Mouse (Mus musculus): ENCODE measurements at regions not wholly inside any gene's neighbourhood (a gene's known extent, or its start where the extent isn't known, plus 50 kb on each side); places are given as distances from the start of the nearest gene placed in this dataset.

DNA sequence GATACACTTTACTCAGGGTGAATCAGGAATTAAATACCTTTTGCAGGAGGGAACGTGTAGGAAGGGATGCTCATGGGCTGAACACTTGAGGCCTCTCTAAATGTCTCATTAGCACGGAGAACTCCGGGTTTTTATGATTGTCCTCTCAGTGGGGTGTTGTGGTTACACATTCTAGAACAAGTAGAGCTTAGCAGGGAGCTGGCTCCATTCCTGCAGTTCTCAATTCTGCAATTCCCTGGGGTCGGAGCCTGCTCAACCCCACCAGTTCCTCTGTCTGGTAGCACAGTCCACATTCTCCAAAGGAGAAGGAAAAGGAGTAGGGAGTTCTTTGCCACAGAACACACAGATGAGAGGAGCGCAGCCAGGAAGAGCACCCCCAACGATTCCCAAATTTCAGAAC, 409.9 kb downstream of the Nedd1 start:
- TF ChIP-seq CTCF (IDR thresholded peaks at IDR 0.05; ENCODE audit: control insufficient read depth, insufficient read depth, insufficient read length) (no peak), USF1 (IDR thresholded peaks at IDR 0.05; ENCODE audit: low read depth) (no peak)
